7 mouse cellular contexts compared by ENCODE assay signal in the genomic region with DNA sequence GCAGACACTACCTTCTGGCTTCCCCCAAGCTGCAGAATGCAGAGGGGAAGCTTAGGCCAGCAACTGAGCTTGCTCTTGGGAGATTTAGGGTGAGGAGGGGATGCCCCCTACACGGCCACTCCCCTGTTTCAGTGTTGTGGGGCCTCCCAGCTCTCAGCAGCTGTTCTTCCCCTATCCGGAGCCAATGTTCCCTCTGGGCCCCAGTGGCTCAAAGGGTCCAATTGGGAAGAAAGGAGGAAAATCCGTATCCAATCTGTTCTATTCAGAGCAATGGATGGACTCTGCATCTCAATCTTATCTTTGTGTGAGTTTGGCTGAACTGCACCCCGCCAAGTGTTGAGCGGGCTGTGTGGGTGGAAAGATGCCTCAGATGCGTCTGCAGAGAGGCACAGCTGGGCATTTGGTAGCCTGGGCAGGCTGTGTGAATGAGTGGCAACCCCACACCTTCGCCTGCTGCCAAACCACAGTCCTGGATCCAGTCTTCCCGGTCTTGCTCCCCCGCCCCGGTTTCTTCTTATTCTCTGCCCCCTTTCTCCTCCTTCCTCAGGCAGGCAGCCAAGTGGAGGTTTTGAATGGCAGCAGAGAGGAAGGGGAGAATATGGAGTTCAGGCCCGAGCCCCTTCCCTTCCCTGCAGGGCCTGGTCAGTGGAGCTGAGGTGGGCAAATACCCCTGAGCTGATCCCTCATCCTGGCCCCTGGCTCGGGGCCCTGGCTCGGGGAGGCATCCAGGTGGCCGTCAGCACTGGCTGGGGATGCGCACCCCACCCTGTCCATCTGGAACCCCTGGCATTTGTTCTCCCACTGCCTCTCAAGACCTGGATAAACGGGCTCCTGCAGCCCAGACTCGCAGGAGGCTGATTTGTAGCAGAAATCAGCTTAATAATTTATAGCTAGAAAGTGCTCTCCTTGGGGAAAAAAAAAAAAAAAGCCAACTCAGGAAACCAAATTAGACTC.
DNase-seq lines count a peak whose midpoint lies in the region; ATAC-seq lines count a peak whose summit lies in the region.

No protein-coding gene starts in this region.

- 36% methylated on average over 17 of the region's 17 CpGs for WGBS in lung, embryonic 15.5 days
- 6% methylated on average over 17 of the region's 17 CpGs for WGBS in midbrain, embryonic 14.5 days

- no peak overlapping the region for H3K9ac ChIP-seq in lung, embryonic 15.5 days
- H3K9ac ChIP-seq in midbrain, embryonic 14.5 days (replicated peaks; ENCODE audit: low read length): peak overlapping the region; percentile 21; the same call in 1 of the 2 replicates

- no peak for ATAC-seq in lung, embryonic 15.5 days (ENCODE audit: borderline replicate concordance, extremely low read depth, low FRiP score, low TSS enrichment)
- peak; percentile 82 for ATAC-seq in midbrain, embryonic 14.5 days (ENCODE audit: low FRiP score, low TSS enrichment)

- no peaks in the 10 kb centered on the region for H3K36me3 ChIP-seq in lung, embryonic 15.5 days
- H3K36me3 ChIP-seq in midbrain, embryonic 14.5 days (ENCODE audit: control insufficient read depth, insufficient read depth, low read length): no peaks in the 10 kb centered on the region

- H3K27ac ChIP-seq in lung, embryonic 15.5 days: 0 out of 2 replicates have a peak overlapping the region, but pooled peaks have one; percentile 18
- H3K27ac ChIP-seq in midbrain, embryonic 14.5 days (replicated peaks; ENCODE audit: low read depth, low read length): peak overlapping the region; percentile 80

- H3K4me2 ChIP-seq in lung, embryonic 15.5 days: peak overlapping the region; percentile 9; the same call in 1 of the 2 replicates
- peak overlapping the region; percentile 31 for H3K4me2 ChIP-seq in midbrain, embryonic 14.5 days (ENCODE audit: low read length)

- no peaks in the 10 kb centered on the region for H3K27me3 ChIP-seq in lung, embryonic 15.5 days
- no peaks in the 10 kb centered on the region for H3K27me3 ChIP-seq in midbrain, embryonic 14.5 days (ENCODE audit: control insufficient read depth, insufficient read depth, low read length)

- H3K9me3 ChIP-seq in lung, embryonic 15.5 days: no peaks in the 10 kb centered on the region
- H3K9me3 ChIP-seq in midbrain, embryonic 14.5 days (ENCODE audit: control insufficient read depth, low read length): no peaks in the 10 kb centered on the region

- H3K4me1 ChIP-seq in lung, embryonic 15.5 days: peaks cover 13% of the 10 kb centered on the region
- H3K4me1 ChIP-seq in midbrain, embryonic 14.5 days (ENCODE audit: control insufficient read depth, insufficient read depth, low read length): peaks cover 24% of the 10 kb centered on the region

- H3K4me3 ChIP-seq in lung, embryonic 15.5 days: no peak overlapping the region
- H3K4me3 ChIP-seq in midbrain, embryonic 14.5 days (replicated peaks; ENCODE audit: low read depth, low read length): no peak overlapping the region

- DNase-seq in lung, adult 18-20 months: no peak
- DNase-seq in cerebellum, postnatal 10 days: peak; percentile 77 to 88
- peak; percentile 30 to 34 for DNase-seq in heart, postnatal 10 days
- peak; percentile 78 for DNase-seq in midbrain, embryonic 14.5 days
- no peak for DNase-seq in adrenal gland, postnatal 14 days
- no peak for DNase-seq in T-cell, adult 2 months (ENCODE audit: low spot score)

- intact Hi-C loops in heart, postnatal 10 days (cut with DNase I): no loop called here

Comparison
In these comparisons a context has a peak if more than half of its experiments do, and no peak if none do; other contexts are left out.
1. DNase-seq: peak in cerebellum, postnatal 10 days (2 of 2), heart, postnatal 10 days (2 of 2) and midbrain, embryonic 14.5 days (single experiment); none in lung, adult 18-20 months (0 of 2), adrenal gland, postnatal 14 days (single experiment) and T-cell, adult 2 months (single experiment).